Mouse (Mus musculus): ENCODE results near the gene Gm17174.

DNA sequence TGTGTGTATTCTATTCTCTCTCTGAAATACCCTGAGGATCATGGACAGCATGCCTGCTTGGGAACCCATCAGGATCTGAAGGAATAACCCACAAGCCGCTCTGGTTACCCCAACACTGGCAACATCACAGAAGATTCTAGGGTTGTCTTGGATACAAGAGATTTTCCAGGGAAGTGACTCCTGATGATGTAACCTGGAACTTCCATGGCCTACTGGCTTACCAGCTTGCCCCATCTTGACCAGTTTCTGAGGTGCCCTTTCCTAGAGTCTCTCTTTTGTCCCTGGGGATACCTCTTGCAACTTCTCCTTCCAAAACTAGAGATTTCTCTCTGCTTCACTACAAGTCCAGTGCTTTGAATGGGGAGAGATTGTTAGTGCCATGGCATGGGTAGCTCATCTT, 19.3 kb upstream of the Gm17174 start, which contains the start of gene Gm17078:
- no peak for TF ChIP-seq CTCF (IDR thresholded peaks at IDR 0.05; ENCODE audit: borderline replicate concordance, insufficient read depth, low read length)
- TF ChIP-seq POLR2A (IDR thresholded peaks at IDR 0.05; ENCODE audit: low read depth, low read length): no peak
